Mouse (Mus musculus) limb, embryonic 14.5 days (tissue): ENCODE data around the gene Nav2. TPM values are rescaled to one million over a fixed set of nuclear protein-coding genes. Genes with fewer than 3 reads are reported as not detected.

ENCODE experiments used
- ATAC-seq: fragments of 200-750 bp; cut with Nextera tagmentation; 2 replicates; pipeline ENCODE4 v1.8.0; 2017; ENCODE audit warnings: low read depth, moderate number of reproducible peaks, moderate TSS enrichment; ENCODE audit not compliant: low FRiP score
- DNase-seq: peaks from one replicate; pipeline ENCODE4 v3.0.0-alpha.2; 2015; ENCODE audit warnings: low spot score
- H3K27ac ChIP-seq: fragments of 300-500 bp; sonication (generic); replicated peaks from 2 replicates; pipeline ENCODE4 v1.5.1; 2014; ENCODE audit warnings: low read depth, mild to moderate bottlenecking, low read length, moderate library complexity, mixed read lengths
- H3K27me3 ChIP-seq: fragments of 300-500 bp; sonication (generic); 2 replicates; pipeline ENCODE4 v1.6.1; 2014; ENCODE audit warnings: low read length, mixed read lengths; ENCODE audit not compliant: control insufficient read depth, insufficient read depth
- H3K36me3 ChIP-seq: fragments of 300-500 bp; sonication (generic); 2 replicates; pipeline ENCODE4 v1.6.1; 2014; ENCODE audit warnings: mild to moderate bottlenecking, low read length, moderate library complexity, mixed read lengths; ENCODE audit not compliant: control insufficient read depth, insufficient read depth
- H3K4me1 ChIP-seq: fragments of 300-500 bp; sonication (generic); 2 replicates; pipeline ENCODE4 v1.6.1; 2014; ENCODE audit warnings: antibody characterized with exemption, low read length, mixed read lengths; ENCODE audit not compliant: control insufficient read depth, insufficient read depth
- H3K4me2 ChIP-seq: fragments of 300-500 bp; sonication (generic); replicated peaks from 2 replicates; pipeline ENCODE4 v1.6.1; 2014; ENCODE audit warnings: low read depth, mild to moderate bottlenecking, low read length, moderate library complexity; ENCODE audit not compliant: severe bottlenecking
- H3K4me3 ChIP-seq: fragments of 300-500 bp; sonication (generic); replicated peaks from 2 replicates; pipeline ENCODE4 v1.5.1; 2014; ENCODE audit warnings: low read length
- H3K9ac ChIP-seq: fragments of 300-500 bp; sonication (generic); 2 replicates; pipeline ENCODE4 v1.6.1; 2014; ENCODE audit warnings: mild to moderate bottlenecking, low read depth, low read length, moderate library complexity; ENCODE audit not compliant: severe bottlenecking
- H3K9me3 ChIP-seq: fragments of 300-500 bp; sonication (generic); 2 replicates; pipeline ENCODE4 v1.6.1; 2016; ENCODE audit warnings: low read length; ENCODE audit not compliant: control insufficient read depth
- POLR2A ChIP-seq: fragments of 200-500 bp; IDR thresholded peaks from 2 replicates; pipeline ENCODE4 v1.8.0; 2012; ENCODE audit warnings: inconsistent platforms, mild to moderate bottlenecking, moderate library complexity, borderline replicate concordance; ENCODE audit not compliant: insufficient read depth, insufficient read length; ENCODE audit errors: extremely low read depth
- WGBS: fragments of 180-500 bp; shearing (Covaris S2); extraction: QIAGEN DNeasy Blood & Tissue Kit; methylation state at CpG from one replicate; pipeline ENCODE4 v1.1.7; 2014; 5-methylcytosine and 5-hydroxymethylcytosine counted together
- polyA plus RNA-seq, 2 experiments: library from polyadenylated mRNA; depleted of rRNA in 1 of 2; stranded (reverse) in 1 of 2; unstranded in 1 of 2; fragments of >200 nt; fragmentation: Nextera tagmentation in 1 of 2; extraction: Ambion mirVana in 1 of 2; gene quantifications; 2 replicates each; pipeline versions ENCODE4 v1.2.1 to v1.2.3; 2012 to 2014

The Nav2 gene
- polyA plus RNA-seq, 2 experiments, result 15.8 to 16.8 TPM

- Histone ChIP-seq H3K4me2 (no peak overlapping the region), H3K27ac (no peak overlapping the region), H3K9ac (no peak overlapping the region), H3K27me3 (no peaks in the 10 kb centered on the region), H3K4me1 (peaks cover 8% of the 10 kb centered on the region; the same call in 1 of the 2 replicates), H3K36me3 (no peaks in the 10 kb centered on the region), H3K9me3 (no peaks in the 10 kb centered on the region), H3K4me3 (no peak overlapping the region)
- WGBS, result 30% methylated on average over 4 of the region's 4 CpGs
- DNase-seq, result no peak
- TF ChIP-seq POLR2A, result no peak
- ATAC-seq, result no peak
Observed at GRCm38 (mm10) chr7:49202971-49203370, 294.5 kb downstream of the Nav2 start.

GRCm38 (mm10) chr7:49204856-49205255 is 296.3 kb downstream of the Nav2 start:
- H3K4me2 ChIP-seq, result no peak overlapping the region
- H3K27ac ChIP-seq, result no peak overlapping the region
- no peak overlapping the region for H3K9ac ChIP-seq
- no peak overlapping the region for H3K4me3 ChIP-seq
- H3K36me3 ChIP-seq, result no peaks in the 10 kb centered on the region
- TF ChIP-seq POLR2A, result no peak
- ATAC-seq (no peak), DNase-seq (no peak)
- H3K4me1 ChIP-seq, result peaks cover 8% of the 10 kb centered on the region; the same call in 1 of the 2 replicates
- H3K27me3 ChIP-seq, result no peaks in the 10 kb centered on the region
- WGBS, result 75% methylated on average over 3 of the region's 3 CpGs
- H3K9me3 ChIP-seq, result no peaks in the 10 kb centered on the region

GRCm38 (mm10) chr7:49205551-49205950 is 297.0 kb downstream of the Nav2 start:
- Histone ChIP-seq H3K4me1 (peaks cover 8% of the 10 kb centered on the region; the same call in 1 of the 2 replicates), H3K4me2 (no peak overlapping the region), H3K27ac (no peak overlapping the region), H3K27me3 (no peaks in the 10 kb centered on the region), H3K9ac (no peak overlapping the region), H3K9me3 (no peaks in the 10 kb centered on the region), H3K4me3 (no peak overlapping the region), H3K36me3 (no peaks in the 10 kb centered on the region)
- no peak for DNase-seq
- TF ChIP-seq POLR2A, result no peak
- 90% methylated on average over 1 of the region's 1 CpGs for WGBS
- ATAC-seq, result no peak

- ATAC-seq, result no peak
- no peak overlapping the region for H3K9ac ChIP-seq
- no peaks in the 10 kb centered on the region for H3K27me3 ChIP-seq
- DNase-seq, result no peak
- no peaks in the 10 kb centered on the region for H3K9me3 ChIP-seq
- H3K27ac ChIP-seq, result no peak overlapping the region
- H3K4me1 ChIP-seq, result peaks cover 8% of the 10 kb centered on the region; the same call in 1 of the 2 replicates
- H3K36me3 ChIP-seq, result no peaks in the 10 kb centered on the region
- H3K4me2 ChIP-seq, result no peak overlapping the region
- 57% methylated on average over 5 of the region's 5 CpGs for WGBS
- TF ChIP-seq POLR2A, result no peak
- no peak overlapping the region for H3K4me3 ChIP-seq
Observed at GRCm38 (mm10) chr7:49206775-49207676, 298.5 kb downstream of the Nav2 start.

GRCm38 (mm10) chr7:49209526-49209925 is 301.0 kb downstream of the Nav2 start:
- 78% methylated on average over 7 of the region's 7 CpGs for WGBS

More at GRCm38 (mm10) chr7:49209526-49209925, 301.0 kb downstream of the Nav2 start:
- DNase-seq (no peak), ATAC-seq (no peak)
- TF ChIP-seq POLR2A, result no peak
- Histone ChIP-seq H3K4me1 (no peaks in the 10 kb centered on the region), H3K4me3 (no peak overlapping the region), H3K9ac (no peak overlapping the region), H3K4me2 (no peak overlapping the region), H3K27me3 (no peaks in the 10 kb centered on the region), H3K9me3 (no peaks in the 10 kb centered on the region), H3K27ac (no peak overlapping the region), H3K36me3 (no peaks in the 10 kb centered on the region)
